Mouse (Mus musculus): ENCODE measurements around the gene Olfr1501. TPM values are rescaled to one million over a fixed set of nuclear protein-coding genes. Genes with fewer than 3 reads are reported as not detected.

The Olfr1501 gene
- total RNA-seq (2023), result not detected in 2 replicates

DNA sequence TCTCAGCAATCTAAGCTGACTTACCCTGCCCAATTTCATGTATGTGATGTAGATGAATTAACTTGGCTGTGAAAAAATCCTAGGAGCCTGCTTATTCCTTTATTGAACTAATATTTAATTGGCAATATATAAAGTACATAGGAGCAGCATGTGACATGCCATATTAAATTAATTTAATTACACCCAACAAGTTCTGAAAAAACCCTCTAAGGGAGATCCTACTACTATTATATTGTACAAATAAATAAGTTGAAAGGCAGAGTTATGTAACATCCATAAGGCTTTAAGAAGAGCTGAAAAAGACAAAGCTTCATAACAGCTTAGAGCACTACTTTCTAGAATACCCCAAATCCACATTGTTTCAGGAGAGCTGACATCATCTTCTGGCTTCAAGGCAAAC is at the start of gene Olfr1501:
TSS of gene Olfr1501 (minus strand) at position 101 of the 400 bp plus-strand sequence.

GRCm38 (mm10) chr19:13897828-13898227 is 47.3 kb upstream of the Olfr1501 start, which contains the start of gene Olfr1504:
Gene Olfr1504, minus strand, starts transcription at chr19:13897928.

GRCm38 (mm10) chr19:13861495-13861894 is 11.0 kb upstream of the Olfr1501 start, which contains the start of gene Olfr1502:
Gene Olfr1502, plus strand, starts transcription at chr19:13861795.

GRCm38 (mm10) chr19:13830388-13830787 is 20.1 kb downstream of the Olfr1501 start, which contains the start of gene Olfr1500:
Gene Olfr1500, minus strand, starts transcription at chr19:13830488.

GRCm38 (mm10) chr19:13819347-13819746 is 31.1 kb downstream of the Olfr1501 start, which contains the start of gene Olfr1499:
Gene Olfr1499, minus strand, starts transcription at chr19:13819447.

DNA sequence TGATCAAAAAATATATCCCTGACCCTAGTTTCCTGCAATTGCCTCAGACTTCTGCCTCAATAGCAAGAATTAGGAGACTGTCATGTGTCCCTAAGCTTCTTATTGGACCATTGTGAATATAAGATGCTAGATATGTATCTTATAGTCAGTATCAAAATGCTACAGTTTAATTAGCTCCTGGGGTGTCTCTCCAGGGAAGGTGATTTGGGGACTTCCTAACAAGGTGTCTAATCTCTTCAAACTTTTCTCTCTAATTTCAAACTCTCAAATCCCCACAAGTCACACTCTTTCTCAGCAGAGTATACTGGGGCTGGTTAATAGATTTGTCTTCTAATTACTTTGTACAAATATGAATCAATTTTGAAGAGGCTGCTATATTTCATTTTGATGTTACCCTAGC is 52.4 kb downstream of the Olfr1501 start, which contains the start of gene Olfr1497:
TSS of gene Olfr1497 (minus strand) at position 101 of the 400 bp plus-strand sequence.

Other genes with a start within 250 kb of the Olfr1501 start
- not detected in 2 replicates for gene Olfr1487, start 233.3 kb downstream of the Olfr1501 start, total RNA-seq (2023)
- not detected in 2 replicates for gene Olfr1489, start 219.1 kb downstream of the Olfr1501 start, total RNA-seq (2023)
- gene Olfr1490, start 199.6 kb downstream of the Olfr1501 start, total RNA-seq (2023), result not detected in 2 replicates
- not detected in 2 replicates for gene Olfr1491, start 153.4 kb downstream of the Olfr1501 start, total RNA-seq (2023)
- gene Olfr1493-ps1, start 127.4 kb downstream of the Olfr1501 start, total RNA-seq (2023), result not detected in 2 replicates
- gene Olfr1494, start 111.0 kb downstream of the Olfr1501 start, total RNA-seq (2023), result not detected in 2 replicates
- gene Olfr1495, start 86.1 kb downstream of the Olfr1501 start, total RNA-seq (2023), result not detected in 2 replicates
- gene Olfr1496, start 72.8 kb downstream of the Olfr1501 start, total RNA-seq (2023), result not detected in 2 replicates
- gene Olfr1497, start 52.5 kb downstream of the Olfr1501 start, total RNA-seq (2023), result not detected in 2 replicates
- not detected in 2 replicates for gene Olfr1499, start 31.2 kb downstream of the Olfr1501 start, total RNA-seq (2023)
- not detected in 2 replicates for gene Olfr1500, start 20.2 kb downstream of the Olfr1501 start, total RNA-seq (2023)
- gene Olfr1502, start 11.1 kb upstream of the Olfr1501 start, total RNA-seq (2023), result not detected in 2 replicates
- gene Olfr1504, start 47.2 kb upstream of the Olfr1501 start, total RNA-seq (2023), result not detected in 2 replicates
- not detected in 2 replicates for gene Olfr1505, start 62.8 kb upstream of the Olfr1501 start, total RNA-seq (2023)